Mouse (Mus musculus): ENCODE results near the gene Fbxo41. TPM values are rescaled to one million over a fixed set of nuclear protein-coding genes. Genes with fewer than 3 reads are reported as not detected.
A peak's percentile ranks its signal among the peaks of the same experiment; 100 is the strongest.
"Not testable (repeated sequence)": the region's sequence is repeated elsewhere in the genome, so short reads cannot be mapped to it uniquely, and the experiment has no call there.

Fbxo41 gene
- total RNA-seq, 2 experiments from 2014 or later: 91.2 to 96.6 TPM

- DNase-seq: no peak
Measured at GRCm38 (mm10) chr6:85491606-85492005, 11.2 kb downstream of the Fbxo41 start.

- DNase-seq: no peak
Measured at GRCm38 (mm10) chr6:85490252-85490651, 12.5 kb downstream of the Fbxo41 start.

GRCm38 (mm10) chr6:85489717-85490116 is 13.1 kb downstream of the Fbxo41 start:
- no peak for DNase-seq

- no peak for DNase-seq
Measured at GRCm38 (mm10) chr6:85488510-85488909, 14.3 kb downstream of the Fbxo41 start.

- no peak for DNase-seq
Measured at GRCm38 (mm10) chr6:85485738-85486137, 17.1 kb downstream of the Fbxo41 start.

- no peak for DNase-seq
Measured at GRCm38 (mm10) chr6:85483843-85484721, 18.7 kb downstream of the Fbxo41 start.

GRCm38 (mm10) chr6:85480685-85481084 is 22.1 kb downstream of the Fbxo41 start:
- no peak for DNase-seq

- peak in 1 of 2 experiments; percentile 53 for DNase-seq
Measured at GRCm38 (mm10) chr6:85479979-85480378, 22.8 kb downstream of the Fbxo41 start.

- no peak for DNase-seq
Measured at GRCm38 (mm10) chr6:85478416-85478815, 24.4 kb downstream of the Fbxo41 start.

GRCm38 (mm10) chr6:85477366-85477917 is 25.4 kb downstream of the Fbxo41 start:
- DNase-seq: no peak

- no peak for DNase-seq
Measured at GRCm38 (mm10) chr6:85475581-85475980, 27.2 kb downstream of the Fbxo41 start.

GRCm38 (mm10) chr6:85472542-85472941 is 30.3 kb downstream of the Fbxo41 start:
- DNase-seq: no peak

- no peak for DNase-seq
Measured at GRCm38 (mm10) chr6:85471962-85472361, 30.8 kb downstream of the Fbxo41 start.

- DNase-seq: no peak
Measured at GRCm38 (mm10) chr6:85469660-85470430, 32.9 kb downstream of the Fbxo41 start.

GRCm38 (mm10) chr6:85465381-85465780 is 37.4 kb downstream of the Fbxo41 start:
- DNase-seq: no peak

- DNase-seq: no peak
Measured at GRCm38 (mm10) chr6:85459621-85460020, 43.2 kb downstream of the Fbxo41 start.

GRCm38 (mm10) chr6:85452816-85453215 is 50.0 kb downstream of the Fbxo41 start:
- DNase-seq: no peak

- DNase-seq: no peak
Measured at GRCm38 (mm10) chr6:85452411-85452665, 50.5 kb downstream of the Fbxo41 start.

GRCm38 (mm10) chr6:85451664-85452410 is 51.0 kb downstream of the Fbxo41 start, which contains the start of gene Pradc1:
Gene Pradc1, minus strand, starts transcription at chr6:85451970.
- peak; percentile 98 to 99 for DNase-seq

GRCm38 (mm10) chr6:85450697-85451663 is 51.8 kb downstream of the Fbxo41 start, which contains the start of gene Cct7:
Gene Cct7, plus strand, starts transcription at chr6:85451514.
- DNase-seq: peak; percentile 98 to 99

GRCm38 (mm10) chr6:85450140-85450539 is 52.7 kb downstream of the Fbxo41 start:
- not testable (repeated sequence) for DNase-seq

All from layer of hippocampus, postnatal 36 days (tissue).